Mouse (Mus musculus) CH12.LX (cell line): ENCODE measurements at regions not wholly inside any gene's neighbourhood (a gene's known extent, or its start where the extent isn't known, plus 50 kb on each side); places are given as distances from the start of the nearest gene placed in this dataset.

Source experiments
- DNase-seq: peaks from one replicate; pipeline ENCODE4 v3.0.0-alpha.2; 2013; ENCODE audit errors: extremely low read depth
- H3K27ac ChIP-seq: 2 replicates; pipeline ENCODE4 v1.5.1; 2012; ENCODE audit warnings: low read depth, mild to moderate bottlenecking, control low read depth, moderate library complexity; ENCODE audit not compliant: insufficient read depth
- H3K27me3 ChIP-seq: replicated peaks from 2 replicates; pipeline ENCODE3; 2012; ENCODE audit warnings: inconsistent platforms
- H3K36me3 ChIP-seq, 2 experiments: replicated peaks in 1 of 2; 2 replicates each; pipeline versions ENCODE3 to v1.6.1; 2012; ENCODE audit warnings: inconsistent platforms in 1 of 2, low read length in 1 of 2, mild to moderate bottlenecking in 1 of 2, mixed read lengths in 1 of 2, moderate library complexity in 1 of 2; ENCODE audit not compliant: control insufficient read depth in 1 of 2, insufficient read depth in 1 of 2
- H3K4me1 ChIP-seq, 2 experiments: 2 replicates each; pipeline ENCODE4 v1.6.1; 2012; ENCODE audit warnings: inconsistent platforms in 1 of 2, moderate library complexity in 1 of 2; ENCODE audit not compliant: insufficient read depth in 2 of 2, control insufficient read depth in 1 of 2
- H3K4me2 ChIP-seq: 2 replicates; pipeline ENCODE4 v1.6.1; 2012; ENCODE audit warnings: low read depth, mild to moderate bottlenecking, control low read depth; ENCODE audit not compliant: poor library complexity, insufficient read depth, severe bottlenecking
- H3K4me3 ChIP-seq, 3 experiments: fragments of 150-350 bp in 1 of 3; sonication (generic) in 1 of 3; replicated peaks in 1 of 3; 2 replicates each; pipeline versions ENCODE3 to v1.5.1; 2011 to 2012; ENCODE audit warnings: low read depth in 2 of 3, low read length in 2 of 3, mild to moderate bottlenecking in 2 of 3, moderate library complexity in 2 of 3, control low read depth in 1 of 3, improper control_type of control experiment in 1 of 3, inconsistent platforms in 1 of 3, mixed read lengths in 1 of 3; ENCODE audit not compliant: poor library complexity in 1 of 3
- H3K79me2 ChIP-seq: replicated peaks from 2 replicates; pipeline ENCODE4 v1.6.1; 2012; ENCODE audit warnings: mild to moderate bottlenecking, moderate library complexity; ENCODE audit not compliant: control insufficient read depth, poor library complexity, insufficient read depth, severe bottlenecking; ENCODE audit errors: extremely low read depth
- H3K9ac ChIP-seq: 2 replicates; pipeline ENCODE4 v1.6.1; 2012; ENCODE audit warnings: low read depth, mild to moderate bottlenecking, control low read depth, moderate library complexity; ENCODE audit not compliant: insufficient read depth
- H3K9me3 ChIP-seq: replicated peaks from 2 replicates; pipeline ENCODE3; 2012; ENCODE audit warnings: low read length, inconsistent platforms, mixed read lengths
- CHD2 ChIP-seq: IDR thresholded peaks from 2 replicates; pipeline ENCODE4 v1.6.1; 2011; ENCODE audit warnings: low read length, improper control_type of control experiment
- ELF1 ChIP-seq: IDR thresholded peaks from 2 replicates; pipeline ENCODE4 v1.6.1; 2014; ENCODE audit warnings: low read depth, mild to moderate bottlenecking, inconsistent platforms, low read length, improper control_type of control experiment
- EP300 ChIP-seq: IDR thresholded peaks from 2 replicates; pipeline ENCODE4 v1.6.1; 2011; ENCODE audit warnings: low read length, improper control_type of control experiment
- ETS1 ChIP-seq: conservative IDR thresholded peaks from 2 replicates; pipeline ENCODE4 v1.6.1; 2012; ENCODE audit warnings: low read depth, mild to moderate bottlenecking, inconsistent platforms, low read length, improper control_type of control experiment, moderate library complexity
- JUND ChIP-seq: conservative IDR thresholded peaks from 2 replicates; pipeline ENCODE4 v1.6.1; 2011; ENCODE audit warnings: low read depth, low read length, improper control_type of control experiment
- KAT2A ChIP-seq: IDR thresholded peaks from 2 replicates; pipeline ENCODE4 v1.6.1; 2012; ENCODE audit warnings: low read length, improper control_type of control experiment, inconsistent platforms; ENCODE audit not compliant: insufficient replicate concordance
- MAFK ChIP-seq: IDR thresholded peaks from 2 replicates; pipeline ENCODE4 v1.6.1; 2011; ENCODE audit warnings: low read length, improper control_type of control experiment; ENCODE audit not compliant: insufficient replicate concordance
- MEF2A ChIP-seq: IDR thresholded peaks from 2 replicates; pipeline ENCODE4 v1.6.1; 2014; ENCODE audit warnings: low read depth, mild to moderate bottlenecking, inconsistent platforms, low read length, improper control_type of control experiment, borderline replicate concordance
- MXI1 ChIP-seq: IDR thresholded peaks from 2 replicates; pipeline ENCODE4 v1.6.1; 2011; ENCODE audit warnings: mild to moderate bottlenecking, low read depth, low read length, improper control_type of control experiment
- MYC ChIP-seq: IDR thresholded peaks from 2 replicates; pipeline ENCODE4 v1.6.1; 2011; ENCODE audit warnings: low read depth, mild to moderate bottlenecking, improper control_type of control experiment, low read length
- NRF1 ChIP-seq: IDR thresholded peaks from 2 replicates; pipeline ENCODE4 v1.6.1; 2014; ENCODE audit warnings: low read depth, mild to moderate bottlenecking, inconsistent platforms, low read length, improper control_type of control experiment, moderate library complexity
- PAX5 ChIP-seq: IDR thresholded peaks from 2 replicates; pipeline ENCODE4 v1.6.1; 2012; ENCODE audit warnings: low read length, inconsistent platforms, mixed read lengths
- POLR2A ChIP-seq: IDR thresholded peaks from 2 replicates; pipeline ENCODE4 v1.6.1; 2011; ENCODE audit warnings: low read depth, mild to moderate bottlenecking, improper control_type of control experiment, low read length
- POLR2AphosphoS2 ChIP-seq: IDR thresholded peaks from 2 replicates; pipeline ENCODE4 v1.6.1; 2011; ENCODE audit warnings: low read depth, low read length, improper control_type of control experiment
- RAD21 ChIP-seq: IDR thresholded peaks from 2 replicates; pipeline ENCODE4 v1.6.1; 2011; ENCODE audit warnings: low read depth, mild to moderate bottlenecking, low read length, improper control_type of control experiment, moderate library complexity
- SIN3A ChIP-seq: IDR thresholded peaks from 2 replicates; pipeline ENCODE4 v1.6.1; 2012; ENCODE audit warnings: low read length, improper control_type of control experiment, inconsistent platforms
- TCF12 ChIP-seq: IDR thresholded peaks from 2 replicates; pipeline ENCODE4 v1.6.1; 2014; ENCODE audit warnings: low read depth, mild to moderate bottlenecking, inconsistent platforms, low read length, improper control_type of control experiment
- UBTF ChIP-seq: IDR thresholded peaks from 2 replicates; pipeline ENCODE4 v1.6.1; 2012; ENCODE audit warnings: low read depth, mild to moderate bottlenecking, inconsistent platforms, low read length, improper control_type of control experiment, moderate library complexity
- USF1 ChIP-seq: IDR thresholded peaks from 2 replicates; pipeline ENCODE4 v1.6.1; 2014; ENCODE audit warnings: low read depth, mild to moderate bottlenecking, inconsistent platforms, low read length, improper control_type of control experiment
- USF2 ChIP-seq: conservative IDR thresholded peaks from 2 replicates; pipeline ENCODE4 v1.6.1; 2011; ENCODE audit warnings: low read depth, low read length, improper control_type of control experiment
- ZKSCAN1 ChIP-seq: IDR thresholded peaks from 2 replicates; pipeline ENCODE4 v1.6.1; 2012; ENCODE audit warnings: low read depth, inconsistent platforms, low read length, improper control_type of control experiment, borderline replicate concordance
- dilution Hi-C: fragments of 300-500 bp; cut with MboI; formaldehyde crosslinking; loops from 2 replicates; pipeline ENCODE4 v1.14.3; 2020; ENCODE audit warnings: low sequenced_read_pairs; ENCODE audit not compliant: extremely low pct_unique_long_range_greater_than_20kb, extremely low pct_ligation_motif_present
- in situ Hi-C: fragments of 300-500 bp; cut with MboI; formaldehyde crosslinking; loops from 3 replicates; pipeline ENCODE4 v1.14.3; 2019; ENCODE audit warnings: low sequenced_read_pairs, low pct_ligation_motif_present, low pct_unique_long_range_greater_than_20kb, mixed read lengths

- no peak overlapping the region for H3K9ac ChIP-seq
- no peaks in the 10 kb centered on the region for H3K36me3 ChIP-seq
- no peaks in the 10 kb centered on the region for H3K27me3 ChIP-seq
- no peak for DNase-seq
- in situ Hi-C loops = no loop called here
- H3K4me1 ChIP-seq = 0 out of 4 replicates have a peak, but pooled peaks cover 0 to 2% of the 10 kb centered on the region in 2 experiments
- no peaks in the 10 kb centered on the region for H3K79me2 ChIP-seq
- no peaks in the 10 kb centered on the region for H3K9me3 ChIP-seq
- no peak overlapping the region for H3K27ac ChIP-seq
- no peak overlapping the region for H3K4me3 ChIP-seq
- TF ChIP-seq SIN3A (no peak), KAT2A (no peak), ETS1 (no peak), MAFK (no peak), CHD2 (no peak), PAX5 (no peak), EP300 (no peak)
- TF ChIP-seq, all 38 proteins: peak for 0
- H3K4me2 ChIP-seq = peak overlapping the region; percentile 22; the same call in 1 of the 2 replicates
- dilution Hi-C loops = no loop called here
Observed at GRCm38 (mm10) chr13:90820453-90820852, 84.7 kb downstream of the Atp6ap1l start.

GRCm38 (mm10) chr13:90819934-90820333 lies 85.2 kb downstream of the Atp6ap1l start:
- TF ChIP-seq POLR2AphosphoS2 = no peak
- TF ChIP-seq RAD21 = no peak
- TF ChIP-seq MXI1 = no peak
- TF ChIP-seq ZKSCAN1 = no peak
- H3K79me2 ChIP-seq = no peaks in the 10 kb centered on the region
- dilution Hi-C loops = no loop called here

DNA sequence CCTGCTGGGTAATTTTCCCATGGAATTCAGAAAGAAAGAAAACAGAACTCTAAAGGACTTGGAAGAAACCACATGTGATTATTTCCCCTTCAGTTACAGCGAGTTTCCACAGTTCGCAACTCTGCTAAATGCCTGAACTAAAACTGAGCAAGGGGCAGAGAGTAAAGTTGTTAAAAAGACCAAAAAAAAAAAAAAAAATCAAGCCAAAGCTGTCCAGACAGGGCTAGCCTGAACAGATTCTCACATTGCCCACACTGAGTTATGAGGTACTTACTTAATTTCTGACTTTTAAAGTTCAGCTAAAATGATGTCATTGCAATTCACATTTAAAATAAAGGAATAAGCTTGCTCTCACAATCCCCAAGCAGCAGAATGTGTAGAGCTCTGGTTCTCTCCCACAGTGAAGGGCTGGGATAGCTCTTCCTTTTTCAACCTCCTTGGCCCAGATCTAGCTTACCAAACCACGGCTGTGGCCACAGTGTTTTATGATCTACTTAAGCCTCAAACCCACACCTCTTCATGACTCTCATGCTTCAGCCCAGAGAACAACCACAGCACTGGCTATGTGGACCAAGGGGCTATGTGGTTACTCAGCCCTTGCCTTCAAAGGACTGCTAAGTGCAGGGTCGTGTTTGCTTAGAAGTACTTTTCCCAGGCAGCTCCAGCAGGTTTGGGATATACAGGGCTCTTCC lies 90.8 kb downstream of the Atp6ap1l start:
- Histone ChIP-seq H3K4me3 (no peak overlapping the region), H3K4me2 (no peak overlapping the region), H3K36me3 (no peaks in the 10 kb centered on the region), H3K79me2 (no peaks in the 10 kb centered on the region)
- TF ChIP-seq NRF1 = no peak
- no peak for TF ChIP-seq MAFK
- TF ChIP-seq ELF1 = no peak
- no peak for TF ChIP-seq CHD2
- no peak for TF ChIP-seq USF1
- TF ChIP-seq UBTF = no peak
- TF ChIP-seq TCF12 = no peak
- no peak for TF ChIP-seq POLR2A
- TF ChIP-seq KAT2A = no peak
- no peak for TF ChIP-seq MEF2A
- no peak for TF ChIP-seq RAD21
- TF ChIP-seq ETS1 = no peak
- no peak for TF ChIP-seq JUND
- TF ChIP-seq MYC = no peak
- TF ChIP-seq USF2 = no peak
- TF ChIP-seq, all 38 proteins: peak for 0
- Histone ChIP-seq H3K27me3 (no peaks in the 10 kb centered on the region), H3K27ac (no peak overlapping the region), H3K4me1 (no peaks in the 10 kb centered on the region), H3K9ac (no peak overlapping the region), H3K9me3 (no peaks in the 10 kb centered on the region)
- DNase-seq = no peak
- in situ Hi-C loops (no loop called here), dilution Hi-C loops (no loop called here)

More at GRCm38 (mm10) chr13:90819934-90820333, 85.2 kb downstream of the Atp6ap1l start:
- in situ Hi-C loops = no loop called here
- Histone ChIP-seq H3K4me1 (0 out of 4 replicates have a peak, but pooled peaks cover 0 to 2% of the 10 kb centered on the region in 2 experiments), H3K4me2 (no peak overlapping the region), H3K27me3 (no peaks in the 10 kb centered on the region), H3K9ac (no peak overlapping the region), H3K9me3 (no peaks in the 10 kb centered on the region), H3K4me3 (no peak overlapping the region), H3K36me3 (no peaks in the 10 kb centered on the region), H3K27ac (no peak overlapping the region)
- DNase-seq = no peak
